ENCODE assay signal across 8 mouse cellular contexts in the genomic region with DNA sequence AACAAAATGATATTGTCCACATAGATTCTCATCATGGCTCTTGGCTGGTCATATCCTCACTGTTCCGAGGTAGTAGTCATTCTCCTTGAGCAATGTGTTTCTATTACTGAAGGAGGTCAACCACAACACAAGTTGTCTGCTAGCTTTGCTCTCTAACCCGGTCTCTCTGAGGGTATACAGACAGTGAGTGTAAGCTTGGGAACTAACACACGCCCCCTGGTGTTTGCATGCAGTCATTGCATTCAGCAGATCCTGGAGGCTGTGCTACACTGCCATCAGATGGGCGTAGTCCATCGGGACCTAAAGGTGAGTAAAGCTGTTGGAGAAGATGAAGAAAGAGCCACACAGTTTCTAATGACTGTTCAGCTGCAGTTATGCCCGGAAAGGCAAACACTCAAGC.
DNase-seq lines count a peak whose midpoint lies in the region; ATAC-seq lines count a peak whose summit lies in the region.

No protein-coding gene starts in this region.

- DNase-seq in Muller cell, postnatal 12 days (ENCODE audit: inconsistent ontology term): peak; percentile 54
- peak; percentile 86 for DNase-seq in cerebellum, adult 9-11 months
- DNase-seq in frontal cortex, postnatal 10 days (ENCODE audit: low spot score in 2 of 2): peak; percentile 16 to 66
- peak; percentile 49 to 73 for DNase-seq in layer of hippocampus, postnatal 14 days (ENCODE audit: low spot score in 2 of 2)
- DNase-seq in lung, postnatal 10 days: peak; percentile 85
- DNase-seq in retina, embryonic 14.5 days (ENCODE audit: low spot score): peak; percentile 89
- DNase-seq in thymus, postnatal 36 days: peak; percentile 77 to 79

- 26% methylated on average over 6 of the region's 6 CpGs for WGBS in hindbrain, embryonic 13.5 days

- no peaks in the 10 kb centered on the region for H3K4me1 ChIP-seq in hindbrain, embryonic 13.5 days (replicated peaks)

- H3K27ac ChIP-seq in hindbrain, embryonic 13.5 days: no peak overlapping the region

- H3K4me2 ChIP-seq in hindbrain, embryonic 13.5 days: no peak overlapping the region

- H3K9ac ChIP-seq in hindbrain, embryonic 13.5 days: no peak overlapping the region

- H3K36me3 ChIP-seq in hindbrain, embryonic 13.5 days: no peaks in the 10 kb centered on the region

- ATAC-seq in hindbrain, embryonic 13.5 days (ENCODE audit: low FRiP score): peak; percentile 93

- H3K27me3 ChIP-seq in hindbrain, embryonic 13.5 days: no peaks in the 10 kb centered on the region

- no peak overlapping the region for H3K4me3 ChIP-seq in hindbrain, embryonic 13.5 days

- no peaks in the 10 kb centered on the region for H3K9me3 ChIP-seq in hindbrain, embryonic 13.5 days
